Mouse (Mus musculus): ENCODE results near the gene Cpz.

Gene Cpz

DNA sequence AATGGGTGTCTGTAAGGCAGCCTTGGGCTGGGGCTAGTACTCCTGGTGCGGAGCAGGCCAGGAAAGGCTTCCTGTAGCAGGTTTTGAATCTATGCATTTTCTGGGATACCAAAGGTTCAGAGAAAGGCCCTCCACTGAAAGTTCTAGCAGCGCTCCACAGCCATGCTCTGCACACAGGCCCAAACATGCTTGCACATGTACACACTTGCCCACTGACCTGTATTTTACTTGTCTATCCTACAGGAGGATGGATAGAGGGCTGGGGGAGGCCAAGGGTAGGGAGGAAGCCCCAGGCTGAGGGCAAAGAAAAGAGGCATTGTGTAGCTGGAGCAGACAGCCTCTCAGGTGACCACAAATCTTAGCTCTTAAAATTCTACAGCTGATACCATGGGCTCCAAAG lies 1.1 kb downstream of the Cpz start:
- no peak for DNase-seq

DNA sequence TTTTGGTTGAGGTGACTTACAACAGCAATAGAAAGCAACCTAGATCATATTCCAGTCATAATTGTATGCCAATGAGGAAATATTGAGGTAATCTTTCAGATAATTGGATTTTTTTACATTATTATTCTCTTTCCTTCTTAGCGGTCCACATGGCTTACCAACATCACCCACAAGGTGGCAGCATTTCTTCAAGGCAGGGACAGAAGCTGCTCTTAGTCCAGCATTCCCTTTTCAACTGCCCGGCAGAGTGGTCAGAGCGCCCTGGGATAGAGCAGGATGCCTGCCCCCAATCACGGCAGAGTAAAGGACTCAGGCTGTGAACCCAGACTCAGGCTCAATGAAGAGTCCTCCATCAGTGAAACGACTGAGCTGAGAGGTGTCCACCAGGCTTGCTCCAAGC lies 1.8 kb downstream of the Cpz start:
- DNase-seq = peak; percentile 89

GRCm38 (mm10) chr5:35516781-35517180 lies 8.7 kb downstream of the Cpz start:
- DNase-seq = no peak

GRCm38 (mm10) chr5:35510589-35510988 lies 14.9 kb downstream of the Cpz start:
- peak; percentile 74 for DNase-seq

GRCm38 (mm10) chr5:35505016-35505415 lies 20.5 kb downstream of the Cpz start:
- no peak for DNase-seq

GRCm38 (mm10) chr5:35497344-35497743 lies 28.2 kb downstream of the Cpz start:
- no peak for DNase-seq

GRCm38 (mm10) chr5:35495989-35496388 lies 29.5 kb downstream of the Cpz start:
- DNase-seq = no peak

GRCm38 (mm10) chr5:35494773-35495390 lies 30.6 kb downstream of the Cpz start:
- peak; percentile 23 for DNase-seq

DNA sequence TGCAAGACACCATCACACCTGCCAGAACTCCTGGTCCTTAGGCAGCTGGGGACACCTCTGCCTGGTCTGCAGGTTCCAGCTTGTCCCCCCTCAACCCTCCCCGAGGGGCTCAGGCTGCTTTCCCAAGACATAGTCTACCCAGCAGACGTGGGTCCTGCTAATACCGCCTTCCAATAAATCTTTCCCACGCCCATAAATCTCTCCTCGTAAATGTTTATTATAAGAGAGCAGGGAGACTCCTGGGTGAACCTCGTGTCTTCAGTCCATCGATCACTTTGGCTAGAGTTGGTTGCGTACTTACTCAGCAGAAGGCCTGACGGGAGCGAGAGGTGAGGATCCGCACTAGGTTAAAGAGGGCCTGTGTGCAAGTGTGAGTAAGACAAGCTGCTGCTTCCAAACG lies 31.7 kb downstream of the Cpz start:
- no peak for DNase-seq

- no peak for DNase-seq
Measured at GRCm38 (mm10) chr5:35479521-35479920, 46.0 kb downstream of the Cpz start.

DNA sequence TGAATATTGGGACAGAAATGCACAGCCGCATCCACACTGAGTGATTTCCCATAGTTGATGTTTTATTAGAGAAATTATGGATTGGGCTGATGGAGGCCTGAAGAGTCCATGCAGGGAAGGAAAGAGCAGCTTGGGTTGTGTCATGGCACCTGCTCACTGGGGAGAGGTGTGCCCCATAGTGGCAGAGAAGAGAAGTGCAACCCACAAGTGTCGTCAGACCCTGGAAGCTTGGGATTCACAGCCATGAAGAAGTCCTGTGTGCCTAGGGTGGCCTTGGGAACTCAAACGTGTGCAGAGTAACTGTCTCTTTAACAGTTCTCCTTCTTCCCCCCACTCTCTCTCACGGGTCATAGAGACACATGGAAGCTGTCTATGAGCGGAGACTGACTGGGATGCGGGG lies 50.3 kb downstream of the Cpz start:
- peak; percentile 22 for DNase-seq

GRCm38 (mm10) chr5:35470885-35471528 lies 54.5 kb downstream of the Cpz start:
- no peak for DNase-seq

- DNase-seq = no peak
Measured at GRCm38 (mm10) chr5:35465966-35466635, 59.4 kb downstream of the Cpz start.

- no peak for DNase-seq
Measured at GRCm38 (mm10) chr5:35462081-35462480, 63.4 kb downstream of the Cpz start.

GRCm38 (mm10) chr5:35459760-35460159 lies 65.7 kb downstream of the Cpz start:
- no peak for DNase-seq

GRCm38 (mm10) chr5:35458267-35458666 lies 67.2 kb downstream of the Cpz start:
- DNase-seq = no peak

DNA sequence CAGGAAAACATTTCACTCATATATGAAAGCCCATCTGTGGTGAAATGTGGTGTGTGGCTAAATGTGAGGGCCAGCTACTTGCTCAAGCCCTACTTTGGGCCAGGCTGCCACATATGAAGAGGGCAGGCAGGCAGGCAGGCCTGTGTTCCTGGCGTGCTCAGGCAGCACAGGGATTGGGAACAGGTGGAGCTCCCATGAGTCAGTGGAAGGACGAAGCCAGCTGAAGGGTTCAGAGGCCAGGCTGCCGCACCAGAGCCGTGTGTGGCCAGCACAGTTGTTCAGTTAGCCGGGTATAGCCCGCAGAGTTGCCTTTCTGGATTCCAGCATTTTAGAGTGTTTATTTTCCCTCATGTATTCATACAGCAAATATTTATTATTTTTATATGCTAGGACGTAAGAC lies 68.1 kb downstream of the Cpz start:
- no peak for DNase-seq

GRCm38 (mm10) chr5:35454187-35454800 lies 71.2 kb downstream of the Cpz start:
- DNase-seq = no peak

Measured in kidney, postnatal 10 days (tissue).